In the genomic region with DNA sequence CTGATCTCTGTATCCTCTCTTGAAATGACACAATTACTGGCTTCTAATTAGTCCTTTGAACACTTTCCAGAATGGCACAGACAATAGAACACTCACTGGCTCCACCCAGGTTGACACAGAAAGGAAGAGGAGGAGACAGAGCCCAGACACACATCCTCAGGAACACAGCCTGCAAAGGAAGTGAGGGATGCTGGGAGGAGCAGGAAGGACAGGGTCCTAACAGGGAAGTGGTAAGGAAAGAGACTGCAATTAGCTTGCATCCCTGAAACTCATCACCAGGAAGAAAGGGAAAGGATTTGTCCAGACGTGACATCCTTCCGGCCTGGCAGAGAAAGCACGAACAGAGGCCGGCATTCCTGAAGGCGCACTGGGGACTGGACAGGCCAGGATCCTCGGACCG, we compare ENCODE assay signal across 11 mouse cellular contexts.
DNase-seq lines count a peak whose midpoint lies in the region; ATAC-seq lines count a peak whose summit lies in the region.
"Had no signal": no experiment of that assay in that cellular context is flagged by ENCODE, and none has a peak within 500 bp of the region (broad histone marks: within the 10 kb centered on the region; RNA-seq: fewer than 3 reads in every experiment).

No protein-coding gene starts in this region.

- no peaks in the 10 kb centered on the region for H3K36me3 ChIP-seq in kidney, embryonic 14.5 days (ENCODE audit: control insufficient read depth, insufficient read depth, low read length)
- H3K36me3 ChIP-seq in forebrain, embryonic 13.5 days (ENCODE audit: poor library complexity, severe bottlenecking): no peaks in the 10 kb centered on the region
- H3K36me3 ChIP-seq: heart, embryonic 13.5 days had no signal

- peaks cover 14% of the 10 kb centered on the region for H3K4me1 ChIP-seq in kidney, embryonic 14.5 days (ENCODE audit: control insufficient read depth, insufficient read depth, low read length)
- peaks cover 35% of the 10 kb centered on the region for H3K4me1 ChIP-seq in forebrain, embryonic 13.5 days

- no peak for ATAC-seq in kidney, embryonic 14.5 days (ENCODE audit: low FRiP score, low TSS enrichment)
- peak; percentile 59; the same call in 1 of the 2 replicates for ATAC-seq in forebrain, embryonic 13.5 days

- 75% methylated on average over 7 of the region's 7 CpGs for WGBS in kidney, embryonic 14.5 days
- WGBS in forebrain, embryonic 13.5 days: 65% methylated on average over 7 of the region's 7 CpGs

- no peak overlapping the region for H3K9ac ChIP-seq in kidney, embryonic 14.5 days (ENCODE audit: low read depth, low read length)
- H3K9ac ChIP-seq in forebrain, embryonic 13.5 days: no peak overlapping the region
- H3K9ac ChIP-seq: heart, embryonic 13.5 days had no signal

- H3K4me2 ChIP-seq in kidney, embryonic 14.5 days (replicated peaks; ENCODE audit: low read depth, low read length): no peak overlapping the region
- H3K4me2 ChIP-seq in forebrain, embryonic 13.5 days: peak overlapping the region; percentile 22; the same call in 1 of the 2 replicates
- H3K4me2 ChIP-seq: heart, embryonic 13.5 days had no signal

- no peak overlapping the region for H3K4me3 ChIP-seq in kidney, embryonic 14.5 days (ENCODE audit: low read length)
- H3K4me3 ChIP-seq in forebrain, embryonic 13.5 days: no peak overlapping the region
- H3K4me3 ChIP-seq: heart, embryonic 13.5 days had no signal

- DNase-seq in kidney, adult 11 months: peak; percentile 74
- peak; percentile 65 for DNase-seq in kidney, adult 9 months
- peak; percentile 40 for DNase-seq in lung, postnatal 14 days
- no peak for DNase-seq in frontal cortex, postnatal 25 days (ENCODE audit: low spot score in 2 of 2)
- DNase-seq in cerebellum, adult 18-20 months: no peak
- DNase-seq in gastrocnemius, postnatal 14 days: no peak
- DNase-seq: cerebellum, postnatal 14 days; left cerebral cortex, postnatal 4 days had no signal

- H3K9me3 ChIP-seq in kidney, embryonic 14.5 days (ENCODE audit: control insufficient read depth, low read length): no peaks in the 10 kb centered on the region
- H3K9me3 ChIP-seq in forebrain, embryonic 13.5 days (replicated peaks): no peaks in the 10 kb centered on the region
- H3K9me3 ChIP-seq: heart, embryonic 13.5 days had no signal

- no peaks in the 10 kb centered on the region for H3K27me3 ChIP-seq in kidney, embryonic 14.5 days (ENCODE audit: control insufficient read depth, insufficient read depth, low read length)
- H3K27me3 ChIP-seq in forebrain, embryonic 13.5 days: no peaks in the 10 kb centered on the region
- H3K27me3 ChIP-seq: heart, embryonic 13.5 days had no signal

- no peak overlapping the region for H3K27ac ChIP-seq in kidney, embryonic 14.5 days (ENCODE audit: low read depth, low read length)
- H3K27ac ChIP-seq in forebrain, embryonic 13.5 days: no peak overlapping the region
- H3K27ac ChIP-seq: heart, embryonic 13.5 days had no signal

- intact Hi-C loops in gastrocnemius, postnatal 14 days (cut with DNase I; ENCODE audit: low total_unique reads): no loop called here

Comparison
In these comparisons a context has a peak if more than half of its experiments do, and no peak if none do; other contexts are left out.
1. DNase-seq: peak in kidney, adult 11 months (single experiment), kidney, adult 9 months (single experiment) and lung, postnatal 14 days (single experiment); none in frontal cortex, postnatal 25 days (0 of 2), cerebellum, adult 18-20 months (0 of 2) and gastrocnemius, postnatal 14 days (single experiment).